Mouse (Mus musculus): ENCODE measurements around the gene Gm36864.

- TF ChIP-seq POLR2A (IDR thresholded peaks at IDR 0.05; ENCODE audit: low read depth, low read length) (no peak), CTCF (IDR thresholded peaks at IDR 0.05; ENCODE audit: extremely low read depth, insufficient read length, insufficient replicate concordance, low read depth, low read length) (no peak)
Observed at GRCm38 (mm10) chr7:44272546-44272945, 36.6 kb downstream of the Gm36864 start.

Data from small intestine, adult 2 months (tissue).